Mouse (Mus musculus) hindbrain, embryonic 15.5 days (tissue): ENCODE data around the gene Adora2b. TPM values are rescaled to one million over a fixed set of nuclear protein-coding genes. Genes with fewer than 3 reads are reported as not detected.
"Not testable (repeated sequence)": the region's sequence is repeated elsewhere in the genome, so short reads cannot be mapped to it uniquely, and the experiment has no call there.

Experiments used
- ATAC-seq: fragments of 200-750 bp; cut with Nextera tagmentation; 2 replicates; pipeline ENCODE4 v1.8.0; 2017; ENCODE audit warnings: low read depth, moderate number of reproducible peaks, moderate TSS enrichment; ENCODE audit not compliant: low FRiP score
- H3K27ac ChIP-seq: fragments of 300-500 bp; sonication (generic); replicated peaks from 2 replicates; pipeline ENCODE4 v1.5.1; 2015; ENCODE audit warnings: mild to moderate bottlenecking, inconsistent platforms
- H3K27me3 ChIP-seq: fragments of 300-500 bp; sonication (generic); 2 replicates; pipeline ENCODE4 v1.6.1; 2015; ENCODE audit warnings: control low read depth, inconsistent platforms
- H3K36me3 ChIP-seq: fragments of 300-500 bp; sonication (generic); 2 replicates; pipeline ENCODE4 v1.6.1; 2015; ENCODE audit warnings: control low read depth, inconsistent platforms
- H3K4me1 ChIP-seq: fragments of 300-500 bp; sonication (generic); replicated peaks from 2 replicates; pipeline ENCODE4 v1.6.1; 2015; ENCODE audit warnings: control low read depth, inconsistent platforms
- H3K4me2 ChIP-seq: fragments of 300-500 bp; sonication (generic); 2 replicates; pipeline ENCODE4 v1.6.1; 2015; ENCODE audit warnings: moderate library complexity, mild to moderate bottlenecking, inconsistent platforms
- H3K4me3 ChIP-seq: fragments of 300-500 bp; sonication (generic); 2 replicates; pipeline ENCODE4 v1.5.1; 2015; ENCODE audit warnings: mild to moderate bottlenecking, inconsistent platforms
- H3K9ac ChIP-seq: fragments of 300-500 bp; sonication (generic); 2 replicates; pipeline ENCODE4 v1.6.1; 2015; ENCODE audit warnings: inconsistent platforms
- H3K9me3 ChIP-seq: fragments of 300-500 bp; sonication (generic); 2 replicates; pipeline ENCODE4 v1.6.1; 2016; ENCODE audit warnings: control low read depth, inconsistent platforms
- WGBS: fragments of 180-500 bp; shearing (Covaris S2); methylation state at CpG from one replicate; pipeline ENCODE4 v1.1.7; 2015; 5-methylcytosine and 5-hydroxymethylcytosine counted together
- polyA plus RNA-seq: library from polyadenylated mRNA; unstranded; fragments of >200 nt; fragmentation: Nextera tagmentation; extraction: Ambion mirVana; gene quantifications from 2 replicates; pipeline ENCODE4 v1.2.1, GENCODE M21; 2015

Adora2b gene
- polyA plus RNA-seq, 1 experiment from 2014 or later: 4.9 TPM

- ATAC-seq: no peak
- peak overlapping the region; percentile 14; the same call in 1 of the 2 replicates for H3K4me2 ChIP-seq
- no peaks in the 10 kb centered on the region for H3K27me3 ChIP-seq
- H3K4me3 ChIP-seq: no peak overlapping the region
- H3K27ac ChIP-seq: no peak overlapping the region
- no peak overlapping the region for H3K9ac ChIP-seq
- no peaks in the 10 kb centered on the region for H3K9me3 ChIP-seq
- peaks cover 21% of the 10 kb centered on the region for H3K4me1 ChIP-seq
- H3K36me3 ChIP-seq: no peaks in the 10 kb centered on the region
- 39% methylated on average over 17 of the region's 17 CpGs for whole genome bisulfite sequencing
Observed at GRCm38 (mm10) chr11:62266466-62267214, 17.9 kb downstream of the Adora2b start.

- Histone ChIP-seq H3K4me1 (peaks cover 21% of the 10 kb centered on the region), H3K36me3 (no peaks in the 10 kb centered on the region), H3K27ac (no peak overlapping the region), H3K4me2 (no peak overlapping the region), H3K4me3 (no peak overlapping the region), H3K27me3 (no peaks in the 10 kb centered on the region), H3K9me3 (no peaks in the 10 kb centered on the region), H3K9ac (no peak overlapping the region)
- 79% methylated on average over 8 of the region's 8 CpGs for WGBS
- no peak for ATAC-seq
Observed at GRCm38 (mm10) chr11:62268381-62268780, 19.6 kb downstream of the Adora2b start.

- no peak overlapping the region for H3K4me3 ChIP-seq
- no peaks in the 10 kb centered on the region for H3K27me3 ChIP-seq
- H3K9ac ChIP-seq: no peak overlapping the region
- no peaks in the 10 kb centered on the region for H3K9me3 ChIP-seq
- H3K4me1 ChIP-seq: peaks cover 21% of the 10 kb centered on the region
- ATAC-seq: no peak
- H3K4me2 ChIP-seq: no peak overlapping the region
- no peak overlapping the region for H3K27ac ChIP-seq
- H3K36me3 ChIP-seq: no peaks in the 10 kb centered on the region
- 73% methylated on average over 12 of the region's 12 CpGs for WGBS
Observed at GRCm38 (mm10) chr11:62269097-62269496, 20.3 kb downstream of the Adora2b start.

- H3K4me1 ChIP-seq: peaks cover 17% of the 10 kb centered on the region
- H3K36me3 ChIP-seq: no peaks in the 10 kb centered on the region
- ATAC-seq: no peak
- H3K27ac ChIP-seq: no peak overlapping the region
- no peak overlapping the region for H3K4me2 ChIP-seq
- H3K9ac ChIP-seq: no peak overlapping the region
- no peak overlapping the region for H3K4me3 ChIP-seq
- 65% methylated on average over 5 of the region's 5 CpGs for WGBS
- H3K27me3 ChIP-seq: no peaks in the 10 kb centered on the region
- no peaks in the 10 kb centered on the region for H3K9me3 ChIP-seq
Observed at GRCm38 (mm10) chr11:62270851-62271250, 22.1 kb downstream of the Adora2b start.

- Histone ChIP-seq H3K36me3 (no peaks in the 10 kb centered on the region), H3K4me2 (no peak overlapping the region), H3K4me3 (no peak overlapping the region), H3K9me3 (no peaks in the 10 kb centered on the region), H3K4me1 (peaks cover 2% of the 10 kb centered on the region), H3K9ac (no peak overlapping the region), H3K27ac (no peak overlapping the region), H3K27me3 (no peaks in the 10 kb centered on the region)
- no peak for ATAC-seq
- 45% methylated on average over 8 of the region's 8 CpGs for WGBS
Observed at GRCm38 (mm10) chr11:62277086-62277485, 28.3 kb downstream of the Adora2b start.

- H3K27me3 ChIP-seq: no peaks in the 10 kb centered on the region
- H3K9me3 ChIP-seq: no peaks in the 10 kb centered on the region
- no peak overlapping the region for H3K27ac ChIP-seq
- H3K4me1 ChIP-seq: peaks cover 10% of the 10 kb centered on the region
- no peak overlapping the region for H3K4me3 ChIP-seq
- no peak overlapping the region for H3K9ac ChIP-seq
- no peaks in the 10 kb centered on the region for H3K36me3 ChIP-seq
- 28% methylated on average over 5 of the region's 5 CpGs for WGBS
- H3K4me2 ChIP-seq: no peak overlapping the region
- ATAC-seq: no peak
Observed at GRCm38 (mm10) chr11:62278027-62278426, 29.2 kb downstream of the Adora2b start.

- Histone ChIP-seq H3K9me3 (no peaks in the 10 kb centered on the region), H3K4me1 (peaks cover 10% of the 10 kb centered on the region), H3K9ac (peak within 1 kb of the TSS; percentile 72), H3K27ac (peak within 1 kb of the TSS; percentile 85), H3K36me3 (peaks cover 21% of the 10 kb centered on the region), H3K4me2 (peak within 1 kb of the TSS; percentile 66), H3K4me3 (peak within 1 kb of the TSS; percentile 71), H3K27me3 (no peaks in the 10 kb centered on the region)
- WGBS: under 1% methylated on average over 55 of the region's 68 CpGs
- ATAC-seq: peak; percentile 97
Observed at GRCm38 (mm10) chr11:62280675-62281600, 32.2 kb downstream of the Adora2b start, which contains the start of the genes Zswim7 and Ttc19. Gene Zswim7, minus strand, starts transcription at chr11:62281375. Gene Ttc19, plus strand, starts transcription at chr11:62281473.

GRCm38 (mm10) chr11:62281601-62281997, 32.8 kb downstream of the Adora2b start:
- peak overlapping the region; percentile 71 for H3K4me3 ChIP-seq
- H3K27me3 ChIP-seq: no peaks in the 10 kb centered on the region
- peaks cover 25% of the 10 kb centered on the region for H3K36me3 ChIP-seq
- no peaks in the 10 kb centered on the region for H3K9me3 ChIP-seq
- peak overlapping the region; percentile 85 for H3K27ac ChIP-seq
- peak; percentile 80 for ATAC-seq
- H3K4me1 ChIP-seq: peaks cover 10% of the 10 kb centered on the region
- peak overlapping the region; percentile 72 for H3K9ac ChIP-seq
- peak overlapping the region; percentile 66 for H3K4me2 ChIP-seq
- under 1% methylated on average over 36 of the region's 57 CpGs for WGBS

GRCm38 (mm10) chr11:62284020-62284419, 35.2 kb downstream of the Adora2b start:
- not testable (repeated sequence) for H3K4me2 ChIP-seq, ATAC-seq, H3K9ac ChIP-seq, H3K27ac ChIP-seq, H3K27me3 ChIP-seq, H3K9me3 ChIP-seq, H3K4me3 ChIP-seq
- 92% methylated on average over 3 of the region's 3 CpGs for WGBS
- Histone ChIP-seq H3K4me1 (peaks cover 10% of the 10 kb centered on the region), H3K36me3 (peaks cover 32% of the 10 kb centered on the region)

GRCm38 (mm10) chr11:62285020-62285419, 36.2 kb downstream of the Adora2b start:
- Histone ChIP-seq H3K27ac (no peak overlapping the region), H3K4me2 (no peak overlapping the region), H3K27me3 (no peaks in the 10 kb centered on the region), H3K9ac (no peak overlapping the region), H3K36me3 (peaks cover 38% of the 10 kb centered on the region), H3K4me1 (peaks cover 10% of the 10 kb centered on the region), H3K9me3 (no peaks in the 10 kb centered on the region), H3K4me3 (no peak overlapping the region)
- ATAC-seq: no peak
- WGBS: 92% methylated on average over 8 of the region's 8 CpGs

- no peaks in the 10 kb centered on the region for H3K9me3 ChIP-seq
- no peak overlapping the region for H3K4me3 ChIP-seq
- peaks cover 49% of the 10 kb centered on the region for H3K36me3 ChIP-seq
- H3K27me3 ChIP-seq: no peaks in the 10 kb centered on the region
- WGBS: 85% methylated on average over 1 of the region's 1 CpGs
- no peak overlapping the region for H3K4me2 ChIP-seq
- peaks cover 2% of the 10 kb centered on the region for H3K4me1 ChIP-seq
- no peak for ATAC-seq
- no peak overlapping the region for H3K27ac ChIP-seq
- H3K9ac ChIP-seq: no peak overlapping the region
Observed at GRCm38 (mm10) chr11:62287700-62288099, 38.9 kb downstream of the Adora2b start.

- 94% methylated on average over 2 of the region's 2 CpGs for WGBS
Observed at GRCm38 (mm10) chr11:62294121-62294520, 45.3 kb downstream of the Adora2b start.

More at GRCm38 (mm10) chr11:62294121-62294520, 45.3 kb downstream of the Adora2b start:
- no peak overlapping the region for H3K4me3 ChIP-seq
- no peaks in the 10 kb centered on the region for H3K9me3 ChIP-seq
- no peak overlapping the region for H3K4me2 ChIP-seq
- H3K4me1 ChIP-seq: no peaks in the 10 kb centered on the region
- H3K27me3 ChIP-seq: no peaks in the 10 kb centered on the region
- H3K27ac ChIP-seq: no peak overlapping the region
- no peak for ATAC-seq
- H3K9ac ChIP-seq: no peak overlapping the region
- H3K36me3 ChIP-seq: peaks cover 35% of the 10 kb centered on the region
